17 mouse cellular contexts compared by ENCODE assay signal in the genomic region with DNA sequence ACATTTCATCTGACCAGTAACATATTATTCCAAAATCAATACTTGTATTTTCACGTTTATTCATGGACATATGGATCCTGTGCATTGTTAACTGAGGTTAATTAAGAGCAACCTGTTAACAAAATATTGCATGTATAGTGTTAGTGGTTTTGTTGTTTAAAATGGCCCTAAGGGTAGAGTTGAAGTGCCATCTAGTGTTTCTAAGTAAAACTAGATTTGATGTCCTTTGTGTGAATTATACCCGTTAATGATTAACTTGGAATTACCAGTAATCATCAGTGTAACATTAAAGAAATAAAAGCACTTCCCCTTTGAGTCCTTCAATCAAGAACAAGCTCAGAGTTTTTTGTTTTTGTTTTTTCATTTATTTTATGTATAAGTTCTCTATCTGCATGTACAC. TPM values are rescaled to one million over a fixed set of nuclear protein-coding genes. Genes with fewer than 3 reads are reported as not detected.
DNase-seq lines count a peak whose midpoint lies in the region; ATAC-seq and TF ChIP-seq lines count a peak whose summit lies in the region.
"Had no signal": no experiment of that assay in that cellular context is flagged by ENCODE, and none has a peak within 500 bp of the region (broad histone marks: within the 10 kb centered on the region; RNA-seq: fewer than 3 reads in every experiment).

No protein-coding gene starts in this region.

- peak; percentile 19; the same call in 1 of the 2 replicates for TF ChIP-seq CTCF in cerebellum, adult 2 months (IDR thresholded peaks at IDR 0.05; ENCODE audit: borderline replicate concordance, insufficient read depth, low read depth, low read length)
- TF ChIP-seq CTCF in kidney, postnatal 0 days (IDR thresholded peaks at IDR 0.05; ENCODE audit: low read depth): peak; percentile 67

- no peak for ATAC-seq in kidney, postnatal 0 days (replicated peaks; ENCODE audit: low FRiP score, low read depth)

- no peaks in the 10 kb centered on the region for H3K9me3 ChIP-seq in kidney, postnatal 0 days (replicated peaks; ENCODE audit: low read length)
- H3K9me3 ChIP-seq: heart, embryonic 10.5 days; midbrain, embryonic 12.5 days had no signal

- no peaks in the 10 kb centered on the region for H3K36me3 ChIP-seq in kidney, postnatal 0 days (ENCODE audit: insufficient read depth, low read length)
- no peaks in the 10 kb centered on the region for H3K36me3 ChIP-seq in splenic B cell, adult 2 months (ENCODE audit: control insufficient read depth, insufficient read depth, low read length, poor library complexity, severe bottlenecking)
- H3K36me3 ChIP-seq: midbrain, embryonic 12.5 days had no signal

- 25% methylated on average over 2 of the region's 2 CpGs for WGBS in cerebellum, adult 2 months
- WGBS in kidney, postnatal 0 days: 45% methylated on average over 2 of the region's 2 CpGs

- H3K27me3 ChIP-seq in cerebellum, adult 2 months (ENCODE audit: control insufficient read depth, insufficient read depth, low read length): no peaks in the 10 kb centered on the region
- no peaks in the 10 kb centered on the region for H3K27me3 ChIP-seq in kidney, postnatal 0 days (ENCODE audit: insufficient read depth, low read length)
- H3K27me3 ChIP-seq in splenic B cell, adult 2 months (ENCODE audit: control insufficient read depth, insufficient read depth, low read length, poor library complexity, severe bottlenecking): no peaks in the 10 kb centered on the region
- H3K27me3 ChIP-seq: midbrain, embryonic 12.5 days had no signal

- H3K4me3 ChIP-seq in cerebellum, adult 2 months (replicated peaks; ENCODE audit: insufficient read depth, low read depth, low read length): no peak overlapping the region
- no peak overlapping the region for H3K4me3 ChIP-seq in kidney, postnatal 0 days (replicated peaks; ENCODE audit: low read depth, low read length)
- H3K4me3 ChIP-seq: erythroblast, embryonic 14.5 days; heart, embryonic 10.5 days; midbrain, embryonic 12.5 days had no signal

- no peak for DNase-seq in cerebellum, adult 2 months
- no peak for DNase-seq in cerebellum, adult 9-11 months
- peak; percentile 75 for DNase-seq in kidney, postnatal 0 days (ENCODE audit: low spot score)
- DNase-seq in kidney, postnatal 36 days: no peak
- peak; percentile 27 for DNase-seq in retina, embryonic 14.5 days (ENCODE audit: low spot score)
- DNase-seq in retina, postnatal 1 day: no peak
- DNase-seq in splenic B cell, adult 2 months (ENCODE audit: low read depth, low spot score): peak; percentile 62
- DNase-seq in cerebellum, postnatal 25 days: no peak
- DNase-seq: adrenal gland, adult 8-10 months; B cell, adult 2 months; embryo, embryonic 11 days; kidney, adult 18-20 months; right cerebral cortex, adult 18-20 months; thymus, postnatal 36 days had no signal

- H3K9ac ChIP-seq in kidney, postnatal 0 days (ENCODE audit: low read depth, low read length): no peak overlapping the region
- H3K9ac ChIP-seq: midbrain, embryonic 12.5 days had no signal

- no peak overlapping the region for H3K27ac ChIP-seq in cerebellum, adult 2 months (ENCODE audit: insufficient read depth, low read length)
- H3K27ac ChIP-seq in kidney, postnatal 0 days: no peak overlapping the region
- H3K27ac ChIP-seq: heart, embryonic 10.5 days; midbrain, embryonic 12.5 days had no signal

- peaks cover 6% of the 10 kb centered on the region; the same call in 1 of the 2 replicates for H3K4me1 ChIP-seq in cerebellum, adult 2 months (ENCODE audit: control insufficient read depth, insufficient read depth, low read length)
- peaks cover 11% of the 10 kb centered on the region for H3K4me1 ChIP-seq in kidney, postnatal 0 days (replicated peaks; ENCODE audit: insufficient read depth, low read length)

- no peak overlapping the region for H3K4me2 ChIP-seq in kidney, postnatal 0 days (ENCODE audit: low read length)

- no peak for TF ChIP-seq POLR2A in cerebellum, adult 2 months (IDR thresholded peaks at IDR 0.05; ENCODE audit: borderline replicate concordance, insufficient read depth, low read length)

RNA-seq across cellular contexts. Expression of a gene that starts 1.2 kb away (rescaled TPM):
- polyA plus RNA-seq in cerebellum, adult 2 months (2012; rRNA removed): 251 and 263 TPM in 2 replicates
- 81.1 and 91.2 TPM in 2 replicates for polyA plus RNA-seq in kidney, postnatal 0 days (2015; fragmentation: Nextera tagmentation; extraction: Ambion mirVana)

RNA-seq across cellular contexts. Expression of a gene that starts 43.9 kb away (rescaled TPM):
- 0.08 TPM in 1 of 2 replicates, not detected in the other for polyA plus RNA-seq in cerebellum, adult 2 months (2012; rRNA removed)
- 0.14 TPM in 1 of 2 replicates, not detected in the other for polyA plus RNA-seq in kidney, postnatal 0 days (2015; fragmentation: Nextera tagmentation; extraction: Ambion mirVana)
- polyA plus RNA-seq: erythroblast, embryonic 14.5 days had no signal

Comparison
In these comparisons a context has a peak if more than half of its experiments do, and no peak if none do; other contexts are left out.
1. DNase-seq: peak in kidney, postnatal 0 days (single experiment), retina, embryonic 14.5 days (single experiment) and splenic B cell, adult 2 months (single experiment); none in cerebellum, adult 2 months (0 of 2), cerebellum, adult 9-11 months (single experiment), kidney, postnatal 36 days (0 of 2), retina, postnatal 1 day (single experiment) and cerebellum, postnatal 25 days (0 of 2).